ENCODE assay signal across 9 mouse cellular contexts in the genomic region with DNA sequence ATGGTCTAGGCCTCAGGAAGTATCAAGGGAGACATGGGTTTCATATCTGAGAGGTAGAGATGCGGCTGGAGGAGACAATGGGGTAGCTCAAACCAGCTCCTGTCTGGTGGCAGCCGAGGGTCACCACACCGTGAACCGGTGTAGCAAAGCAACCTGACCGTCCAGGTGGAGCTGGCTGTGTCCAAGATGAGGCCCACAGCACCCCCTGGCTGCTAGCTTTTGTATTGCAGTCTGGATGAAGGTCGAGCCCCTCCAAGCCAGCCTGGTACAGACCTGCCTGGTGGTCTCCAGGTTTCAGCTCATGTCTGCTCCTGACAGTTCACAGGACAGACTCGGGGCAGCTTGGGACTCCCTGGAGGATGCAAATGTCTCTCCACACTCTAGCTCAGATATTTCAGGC. TPM values are rescaled to one million over a fixed set of nuclear protein-coding genes. Genes with fewer than 3 reads are reported as not detected.
DNase-seq lines count a peak whose midpoint lies in the region; ATAC-seq and TF ChIP-seq lines count a peak whose summit lies in the region.
"Had no signal": no experiment of that assay in that cellular context is flagged by ENCODE, and none has a peak within 500 bp of the region (broad histone marks: within the 10 kb centered on the region; RNA-seq: fewer than 3 reads in every experiment).

No protein-coding gene starts in this region.

- ATAC-seq in intestine, embryonic 15.5 days, result peak; percentile 27; the same call in 1 of the 2 replicates
- no peak for ATAC-seq in liver, embryonic 11.5 days (replicated peaks; ENCODE audit: low FRiP score)

- no peaks in the 10 kb centered on the region for H3K9me3 ChIP-seq in embryonic facial prominence, embryonic 10.5 days
- no peaks in the 10 kb centered on the region for H3K9me3 ChIP-seq in intestine, embryonic 15.5 days
- no peaks in the 10 kb centered on the region for H3K9me3 ChIP-seq in liver, embryonic 11.5 days (ENCODE audit: control insufficient read depth, low read length)
- H3K9me3 ChIP-seq: neural tube, embryonic 12.5 days had no signal

- H3K27ac ChIP-seq in bone marrow, adult 2 months (ENCODE audit: control insufficient read depth, insufficient read depth, low read depth, low read length, poor library complexity), result no peak overlapping the region
- no peak overlapping the region for H3K27ac ChIP-seq in embryonic facial prominence, embryonic 10.5 days (replicated peaks)
- no peak overlapping the region for H3K27ac ChIP-seq in intestine, embryonic 15.5 days
- H3K27ac ChIP-seq in liver, embryonic 11.5 days (ENCODE audit: low read depth, low read length), result no peak overlapping the region
- H3K27ac ChIP-seq: neural tube, embryonic 12.5 days had no signal

- no peak overlapping the region for H3K4me3 ChIP-seq in bone marrow, adult 2 months (replicated peaks; ENCODE audit: control insufficient read depth, low read depth, low read length)
- no peak overlapping the region for H3K4me3 ChIP-seq in embryonic facial prominence, embryonic 10.5 days
- H3K4me3 ChIP-seq in intestine, embryonic 15.5 days (replicated peaks), result no peak overlapping the region
- no peak overlapping the region for H3K4me3 ChIP-seq in liver, embryonic 11.5 days (ENCODE audit: low read depth, low read length)
- H3K4me3 ChIP-seq: neural tube, embryonic 12.5 days had no signal

- 68% methylated on average over 7 of the region's 7 CpGs for WGBS in bone marrow, adult 2 months
- 42% methylated on average over 7 of the region's 7 CpGs for WGBS in embryonic facial prominence, embryonic 10.5 days
- WGBS in intestine, embryonic 15.5 days, result 52% methylated on average over 7 of the region's 7 CpGs
- 59% methylated on average over 7 of the region's 7 CpGs for WGBS in liver, embryonic 11.5 days

- peak; percentile 67 for DNase-seq in ovary, postnatal 14 days (ENCODE audit: low spot score)
- DNase-seq in ovary, adult 18-20 months (ENCODE audit: low spot score), result no peak
- DNase-seq in embryonic facial prominence, embryonic 10.5 days (ENCODE audit: low spot score), result peak; percentile 80
- DNase-seq in liver, embryonic 11.5 days (ENCODE audit: low spot score), result peak; percentile 58
- peak; percentile 76 for DNase-seq in retina, embryonic 14.5 days (ENCODE audit: low spot score)
- peak; percentile 84 for DNase-seq in thymus, postnatal 4 days

- H3K27me3 ChIP-seq in embryonic facial prominence, embryonic 10.5 days (replicated peaks; ENCODE audit: low read depth, poor library complexity, severe bottlenecking), result no peaks in the 10 kb centered on the region
- H3K27me3 ChIP-seq in intestine, embryonic 15.5 days (replicated peaks), result no peaks in the 10 kb centered on the region
- no peaks in the 10 kb centered on the region for H3K27me3 ChIP-seq in liver, embryonic 11.5 days (replicated peaks; ENCODE audit: control insufficient read depth, insufficient read depth, low read length)
- H3K27me3 ChIP-seq: neural tube, embryonic 12.5 days had no signal

- H3K36me3 ChIP-seq in embryonic facial prominence, embryonic 10.5 days (replicated peaks), result peaks cover 98% of the 10 kb centered on the region
- H3K36me3 ChIP-seq in intestine, embryonic 15.5 days, result peaks cover 40% of the 10 kb centered on the region
- peaks cover 24% of the 10 kb centered on the region for H3K36me3 ChIP-seq in liver, embryonic 11.5 days (ENCODE audit: control insufficient read depth, insufficient read depth, low read length)

- peak; percentile 77 for TF ChIP-seq CTCF in bone marrow, adult 2 months (IDR thresholded peaks at IDR 0.05; ENCODE audit: control insufficient read depth, insufficient read depth, low read length)

- no peaks in the 10 kb centered on the region for H3K4me1 ChIP-seq in bone marrow, adult 2 months (ENCODE audit: control insufficient read depth, insufficient read depth, low read length)
- peaks cover 14% of the 10 kb centered on the region; the same call in 1 of the 2 replicates for H3K4me1 ChIP-seq in embryonic facial prominence, embryonic 10.5 days
- H3K4me1 ChIP-seq in intestine, embryonic 15.5 days (replicated peaks), result no peaks in the 10 kb centered on the region
- no peaks in the 10 kb centered on the region for H3K4me1 ChIP-seq in liver, embryonic 11.5 days (replicated peaks; ENCODE audit: control insufficient read depth, insufficient read depth, low read length)
- H3K4me1 ChIP-seq: neural tube, embryonic 12.5 days had no signal

- no peak overlapping the region for H3K9ac ChIP-seq in intestine, embryonic 15.5 days
- H3K9ac ChIP-seq in liver, embryonic 11.5 days (ENCODE audit: low read depth, low read length), result no peak overlapping the region
- H3K9ac ChIP-seq: neural tube, embryonic 12.5 days had no signal

- H3K4me2 ChIP-seq in intestine, embryonic 15.5 days (replicated peaks), result no peak overlapping the region
- no peak overlapping the region for H3K4me2 ChIP-seq in liver, embryonic 11.5 days
- H3K4me2 ChIP-seq: neural tube, embryonic 12.5 days had no signal

- no peak for TF ChIP-seq POLR2A in bone marrow, adult 2 months (IDR thresholded peaks at IDR 0.05; ENCODE audit: borderline replicate concordance, control insufficient read depth, low read depth, low read length)

RNA-seq across cellular contexts. Expression of gene Rflna, which starts 11.5 kb away (rescaled TPM):
- not detected in 2 replicates for polyA plus RNA-seq in bone marrow, adult 2 months (2011; ENCODE audit: insufficient read depth, insufficient read length, low replicate concordance, missing spikeins)
- 5.1 and 6.9 TPM in 2 replicates for polyA plus RNA-seq in embryonic facial prominence, embryonic 10.5 days (2016; fragmentation: Nextera tagmentation; extraction: Ambion mirVana)
- 2.0 and 2.2 TPM in 2 replicates for polyA plus RNA-seq in intestine, embryonic 15.5 days (2015; fragmentation: Nextera tagmentation; extraction: Ambion mirVana)
- 0.66 and 1.0 TPM in 2 replicates for polyA plus RNA-seq in liver, embryonic 11.5 days (2014; fragmentation: Nextera tagmentation; extraction: Ambion mirVana)
